Mouse (Mus musculus): ENCODE results near the gene St3gal3.
A peak's percentile ranks its signal among the peaks of the same experiment; 100 is the strongest.

Gene St3gal3

GRCm38 (mm10) chr4:117929391-117929881 lies 205.3 kb downstream of the St3gal3 start, which contains the start of gene Artn:
Gene Artn (minus strand): TSS chr4:117929763.
- no peak for DNase-seq (ENCODE audit: extremely low read depth, low read depth, low spot score)

GRCm38 (mm10) chr4:117928699-117929241 lies 205.9 kb downstream of the St3gal3 start:
- no peak for DNase-seq (ENCODE audit: extremely low read depth, low read depth, low spot score)

GRCm38 (mm10) chr4:117928234-117928633 lies 206.5 kb downstream of the St3gal3 start:
- no peak for DNase-seq (ENCODE audit: extremely low read depth, low read depth, low spot score)

- no peak for DNase-seq (ENCODE audit: extremely low read depth, low read depth, low spot score)
Measured at GRCm38 (mm10) chr4:117926545-117927482, 207.9 kb downstream of the St3gal3 start.

- DNase-seq (ENCODE audit: extremely low read depth, low read depth, low spot score), result no peak
Measured at GRCm38 (mm10) chr4:117924916-117925315, 209.8 kb downstream of the St3gal3 start.

- no peak for DNase-seq (ENCODE audit: extremely low read depth, low read depth, low spot score)
Measured at GRCm38 (mm10) chr4:117923450-117923849, 211.3 kb downstream of the St3gal3 start.

- no peak for DNase-seq (ENCODE audit: extremely low read depth, low read depth, low spot score)
Measured at GRCm38 (mm10) chr4:117921358-117921757, 213.4 kb downstream of the St3gal3 start.

- no peak for DNase-seq (ENCODE audit: extremely low read depth, low read depth, low spot score)
Measured at GRCm38 (mm10) chr4:117918762-117919161, 216.0 kb downstream of the St3gal3 start.

GRCm38 (mm10) chr4:117918261-117918660 lies 216.5 kb downstream of the St3gal3 start:
- DNase-seq (ENCODE audit: extremely low read depth, low read depth, low spot score), result no peak

- no peak for DNase-seq (ENCODE audit: extremely low read depth, low read depth, low spot score)
Measured at GRCm38 (mm10) chr4:117917847-117918246, 216.9 kb downstream of the St3gal3 start.

GRCm38 (mm10) chr4:117917402-117917801 lies 217.3 kb downstream of the St3gal3 start:
- DNase-seq (ENCODE audit: extremely low read depth, low read depth, low spot score), result no peak

- DNase-seq (ENCODE audit: extremely low read depth, low read depth, low spot score), result no peak
Measured at GRCm38 (mm10) chr4:117916386-117916785, 218.3 kb downstream of the St3gal3 start.

GRCm38 (mm10) chr4:117915489-117916105 lies 219.1 kb downstream of the St3gal3 start:
- DNase-seq (ENCODE audit: extremely low read depth, low read depth, low spot score), result no peak

GRCm38 (mm10) chr4:117914591-117915442 lies 219.9 kb downstream of the St3gal3 start, which contains the start of gene Ipo13:
Gene Ipo13 (minus strand): TSS chr4:117914999.
- no peak for DNase-seq (ENCODE audit: extremely low read depth, low read depth, low spot score)

- no peak for DNase-seq (ENCODE audit: extremely low read depth, low read depth, low spot score)
Measured at GRCm38 (mm10) chr4:117914031-117914430, 220.7 kb downstream of the St3gal3 start.

- DNase-seq (ENCODE audit: extremely low read depth, low read depth, low spot score), result no peak
Measured at GRCm38 (mm10) chr4:117913421-117913820, 221.3 kb downstream of the St3gal3 start.

- peak; percentile 30 for DNase-seq (ENCODE audit: extremely low read depth, low read depth, low spot score)
Measured at GRCm38 (mm10) chr4:117912685-117913273, 221.9 kb downstream of the St3gal3 start.

- DNase-seq (ENCODE audit: extremely low read depth, low read depth, low spot score), result no peak
Measured at GRCm38 (mm10) chr4:117912131-117912561, 222.6 kb downstream of the St3gal3 start.

- DNase-seq (ENCODE audit: extremely low read depth, low read depth, low spot score), result no peak
Measured at GRCm38 (mm10) chr4:117908834-117909453, 225.8 kb downstream of the St3gal3 start.

- peak; percentile 62 for DNase-seq (ENCODE audit: extremely low read depth, low read depth, low spot score)
Measured at GRCm38 (mm10) chr4:117906196-117906595, 228.5 kb downstream of the St3gal3 start.

All from fat pad, adult 2 months (tissue).